Mouse (Mus musculus) kidney, postnatal 10 days (tissue): ENCODE data around the gene Dgkg.

Source experiments
- DNase-seq: peaks from one replicate; pipeline ENCODE4 v3.0.0; 2021; ENCODE audit warnings: mixed read lengths

The Dgkg gene

DNA sequence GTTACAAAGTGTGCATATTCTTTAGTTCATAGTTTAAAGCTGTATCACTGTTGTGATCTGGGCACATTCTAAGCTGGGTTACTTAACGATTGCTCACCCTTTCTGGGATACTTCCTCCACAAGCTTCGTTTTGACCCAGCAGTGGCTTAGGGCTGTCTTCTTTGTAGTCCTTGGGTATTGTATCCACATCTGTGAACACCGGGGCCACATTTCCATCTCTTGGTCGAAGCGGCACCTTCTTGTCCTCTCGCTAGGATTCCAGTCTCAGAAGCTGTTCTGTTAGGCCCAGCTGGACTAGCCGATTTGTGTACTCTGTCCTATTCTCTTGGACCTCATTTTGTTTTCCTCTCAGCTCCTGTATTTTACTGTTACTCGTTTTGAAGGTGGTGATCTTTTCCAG, 13.6 kb downstream of the Dgkg start:
- no peak for DNase-seq

DNA sequence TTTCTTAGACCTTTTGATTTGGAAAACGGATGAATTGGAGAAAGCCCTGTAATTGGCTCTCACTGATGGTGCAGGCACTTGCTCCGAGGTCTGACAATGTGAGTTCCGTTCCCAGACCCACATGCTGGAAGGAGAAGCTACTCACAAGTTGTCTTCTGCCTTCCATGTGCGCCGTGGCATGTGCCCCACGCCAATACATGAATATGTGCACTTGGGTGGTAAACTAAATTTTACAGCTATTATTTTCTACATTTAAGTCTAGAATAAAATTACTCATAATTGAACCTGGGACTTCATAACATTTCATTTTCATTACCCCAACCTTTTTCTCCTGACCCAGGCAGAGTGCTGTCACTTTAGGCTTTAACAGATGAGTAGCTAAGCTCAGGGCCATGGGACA, 14.1 kb downstream of the Dgkg start:
- DNase-seq = no peak

DNA sequence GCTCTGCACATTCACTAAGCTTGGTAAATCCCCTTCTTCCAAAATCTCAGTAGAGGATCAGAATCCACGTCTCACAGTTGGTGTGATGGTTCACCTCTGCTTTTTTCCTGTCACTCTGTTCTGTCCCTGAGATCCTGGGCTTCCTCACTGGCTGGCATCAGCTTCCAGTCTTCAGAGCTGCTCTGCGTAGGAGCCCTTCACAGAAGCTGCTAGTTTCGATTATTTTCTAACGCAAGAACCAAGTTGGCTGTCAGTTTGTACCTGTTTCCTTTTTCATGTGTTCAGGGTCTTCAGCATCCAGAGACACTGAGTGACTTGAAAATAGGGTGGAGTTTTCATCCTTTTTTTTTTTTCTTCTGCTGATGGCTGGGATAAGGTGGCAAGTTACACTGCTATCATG, 15.0 kb downstream of the Dgkg start:
- DNase-seq = no peak

DNA sequence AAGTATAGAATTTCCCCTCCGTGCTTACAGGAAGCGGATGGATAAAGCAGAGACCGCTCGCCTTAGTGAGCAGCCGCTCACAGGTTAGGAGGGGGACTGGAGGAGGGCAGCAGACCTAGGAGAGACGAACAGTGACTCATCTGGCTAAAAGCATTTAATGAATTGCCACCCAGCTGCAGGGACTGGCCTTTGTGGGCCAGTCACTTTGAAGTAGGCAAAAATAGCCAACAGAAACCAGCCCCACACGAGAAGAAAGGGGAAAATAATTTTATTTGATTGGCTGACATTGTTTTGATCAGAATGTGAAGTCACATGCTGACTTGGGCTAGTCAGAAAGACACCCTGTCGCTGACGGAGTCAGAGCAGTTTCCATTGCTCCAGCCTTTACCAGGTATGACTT, 15.4 kb downstream of the Dgkg start:
- DNase-seq = no peak

DNA sequence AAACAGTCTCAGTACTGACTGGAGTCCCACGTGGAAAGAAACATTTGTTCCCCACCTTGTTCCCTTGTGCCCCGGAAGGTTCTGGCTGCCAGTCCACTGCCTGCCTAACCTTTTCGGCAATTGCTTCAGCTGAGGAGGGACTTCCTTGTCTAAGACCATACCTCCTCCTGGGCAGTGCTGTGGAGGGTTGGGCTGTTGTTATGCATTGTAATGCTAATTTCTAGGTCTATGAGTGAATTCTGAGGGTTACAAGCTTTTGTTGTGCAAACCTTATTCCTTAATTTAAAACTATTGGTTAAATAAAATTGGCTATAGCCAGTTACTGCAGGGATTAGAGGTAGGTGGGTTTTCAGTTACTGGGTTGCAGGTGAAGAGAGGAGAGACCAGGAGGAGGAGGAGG, 19.7 kb downstream of the Dgkg start:
- no peak for DNase-seq

DNA sequence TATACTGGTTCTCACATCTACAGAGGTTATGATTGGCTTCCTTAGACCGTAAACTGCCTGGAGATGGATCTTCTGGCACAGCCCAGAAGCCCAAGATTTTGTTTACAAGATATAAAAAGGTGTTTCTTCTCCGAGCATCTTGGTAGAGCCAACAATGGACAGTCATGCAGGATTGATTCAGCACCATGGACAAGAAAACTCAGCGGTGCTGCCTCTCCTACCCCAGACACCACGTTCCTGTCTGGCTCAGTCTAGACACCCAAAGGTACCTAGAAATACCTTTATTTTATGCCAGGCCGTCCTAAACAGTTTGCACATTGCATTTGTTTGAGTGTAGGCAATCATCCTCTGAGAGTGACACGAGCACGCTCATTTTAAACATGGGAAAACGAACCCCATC, 21.3 kb downstream of the Dgkg start:
- DNase-seq = no peak

DNA sequence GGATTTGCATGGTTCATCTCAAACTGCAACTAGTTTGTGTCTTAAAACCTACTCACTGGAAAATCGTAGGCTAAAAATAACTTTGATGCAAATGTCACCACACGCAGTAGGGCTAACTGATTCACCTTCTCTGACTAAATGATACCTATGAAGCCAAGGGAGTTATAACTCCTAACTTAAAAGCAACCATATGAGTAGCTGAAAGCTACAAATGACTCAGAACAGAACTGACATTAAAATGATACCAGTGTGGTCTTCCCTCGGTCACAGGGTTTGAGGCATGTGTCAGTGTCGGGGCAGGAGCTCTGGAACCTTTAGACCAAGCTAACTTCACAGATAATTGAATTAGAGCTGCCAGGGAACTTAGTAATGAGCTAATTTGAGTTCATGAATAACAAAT, 24.0 kb downstream of the Dgkg start:
- no peak for DNase-seq

DNA sequence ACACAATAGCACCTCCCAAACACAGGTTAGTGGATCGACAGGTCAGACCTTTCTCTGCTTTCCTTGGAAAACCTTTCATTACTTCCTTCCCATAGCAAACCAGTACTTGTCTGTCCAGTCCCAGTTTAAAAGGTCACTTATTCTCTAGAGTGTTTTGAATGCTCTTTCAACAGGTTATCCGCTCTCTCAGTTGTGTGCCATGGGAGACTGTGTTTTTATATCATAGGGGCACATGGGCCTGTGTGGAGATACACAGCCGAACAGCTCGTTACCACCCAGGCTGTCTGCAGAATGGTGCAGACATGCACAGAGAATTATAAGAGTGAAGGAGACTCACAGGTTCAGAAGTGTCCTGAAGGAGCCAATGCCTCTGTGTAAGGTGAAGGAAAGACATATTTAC, 26.7 kb downstream of the Dgkg start:
- no peak for DNase-seq

DNA sequence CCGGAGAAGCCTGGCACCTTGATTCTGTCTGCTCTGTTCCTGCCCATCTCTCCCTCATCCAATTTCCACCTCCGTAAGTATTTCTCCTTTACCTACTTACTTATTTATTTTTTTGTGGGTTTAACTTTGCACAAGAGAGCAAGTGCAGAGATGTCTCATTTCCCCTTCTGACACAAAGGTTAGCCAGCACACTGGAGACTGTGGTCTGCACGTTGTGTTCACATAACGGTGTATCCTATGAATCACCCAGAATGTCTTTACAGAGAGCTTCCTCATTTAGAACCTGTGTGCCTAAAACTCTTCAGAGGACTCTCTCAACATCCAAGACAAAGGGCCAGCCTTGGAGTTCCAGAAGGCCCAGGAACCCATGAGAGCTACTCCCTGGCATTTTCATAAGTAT, 27.1 kb downstream of the Dgkg start:
- no peak for DNase-seq

DNA sequence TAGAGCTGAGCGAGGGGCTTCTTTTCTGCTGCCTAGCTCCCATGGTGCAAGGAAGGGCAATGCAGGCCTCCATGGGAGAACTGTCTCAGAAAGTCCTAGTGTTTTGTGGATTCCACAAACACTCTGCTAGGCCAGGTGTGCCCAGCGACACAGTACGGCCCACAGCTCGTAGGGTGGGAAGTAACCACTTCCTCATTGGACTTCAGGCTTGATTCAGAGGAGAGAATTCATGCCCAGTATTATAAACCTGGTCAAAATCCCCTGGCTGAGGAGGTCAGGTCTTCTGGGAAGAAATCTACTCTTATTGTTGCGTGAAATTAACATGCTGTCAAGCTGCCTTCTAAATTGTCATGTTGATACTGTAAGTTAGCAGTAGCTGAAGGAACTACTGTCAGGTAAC, 31.0 kb downstream of the Dgkg start:
- DNase-seq = no peak

DNA sequence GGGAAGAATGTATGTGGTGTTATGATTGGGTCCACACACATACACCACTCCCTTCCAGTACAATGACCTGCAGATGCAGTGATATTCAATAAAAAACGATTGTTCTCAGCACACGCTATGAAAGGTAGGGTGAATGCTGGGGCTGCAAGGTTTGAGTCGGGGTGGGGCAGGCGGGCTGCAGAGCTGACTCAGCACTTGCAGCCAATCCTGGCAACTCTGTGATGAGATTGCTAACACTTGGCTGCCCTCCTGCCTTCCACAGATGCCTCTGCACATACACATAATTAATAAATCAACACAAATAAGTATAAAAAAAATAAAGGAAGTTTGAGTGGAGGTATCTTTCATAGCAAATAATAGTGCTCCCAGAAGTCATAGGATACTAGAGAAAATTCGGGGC, 31.6 kb downstream of the Dgkg start:
- no peak for DNase-seq

DNA sequence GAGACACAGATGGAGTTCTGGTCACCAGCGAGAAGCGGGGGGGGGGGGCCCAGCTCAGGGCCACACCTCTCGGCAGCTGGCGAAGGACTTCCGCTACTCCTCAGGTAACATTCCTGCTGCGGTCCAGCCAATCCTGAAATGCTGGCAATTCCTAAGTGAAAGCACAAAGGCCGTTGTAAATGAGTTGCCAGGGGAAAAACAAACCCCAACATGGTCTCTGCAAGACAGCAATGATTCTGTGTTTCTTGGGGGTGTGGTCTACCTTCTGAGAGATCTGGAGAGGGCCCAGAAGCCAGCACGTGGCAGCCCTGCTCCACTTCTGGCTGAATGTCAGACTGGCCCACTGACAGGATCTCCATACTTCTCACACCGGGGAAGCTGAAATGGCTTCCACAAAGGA, 34.7 kb downstream of the Dgkg start:
- DNase-seq = peak; percentile 35

DNA sequence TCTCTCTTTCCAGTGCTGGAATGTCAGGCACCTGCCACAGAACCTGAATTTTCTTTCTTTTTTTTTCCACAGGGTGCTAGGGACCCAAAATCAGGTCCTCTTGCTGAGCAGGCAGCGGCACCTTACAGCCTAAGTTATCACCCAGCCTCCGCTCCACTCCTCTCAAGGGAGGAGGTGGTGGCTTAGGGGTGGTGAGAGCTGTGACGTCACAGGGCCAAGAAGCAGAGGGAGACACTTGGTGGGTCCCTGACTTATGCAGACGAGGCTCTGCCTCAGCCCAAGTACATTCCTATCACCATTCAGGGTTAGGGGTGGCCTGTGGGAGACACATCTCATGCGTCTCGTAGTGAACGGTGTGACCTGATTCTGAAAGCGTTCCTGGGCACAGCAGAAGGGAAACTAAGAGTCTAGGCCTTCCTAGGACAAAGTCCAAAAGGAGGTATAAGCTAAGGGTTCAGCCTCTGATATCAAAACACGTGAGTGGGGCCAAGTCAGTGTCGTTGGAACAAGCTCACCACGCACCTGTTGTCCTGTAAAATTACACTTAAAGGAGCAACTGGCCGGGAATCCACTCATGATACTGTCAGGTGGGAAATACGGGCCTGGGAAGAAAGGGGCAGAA, 35.6 kb downstream of the Dgkg start:
- DNase-seq = no peak

DNA sequence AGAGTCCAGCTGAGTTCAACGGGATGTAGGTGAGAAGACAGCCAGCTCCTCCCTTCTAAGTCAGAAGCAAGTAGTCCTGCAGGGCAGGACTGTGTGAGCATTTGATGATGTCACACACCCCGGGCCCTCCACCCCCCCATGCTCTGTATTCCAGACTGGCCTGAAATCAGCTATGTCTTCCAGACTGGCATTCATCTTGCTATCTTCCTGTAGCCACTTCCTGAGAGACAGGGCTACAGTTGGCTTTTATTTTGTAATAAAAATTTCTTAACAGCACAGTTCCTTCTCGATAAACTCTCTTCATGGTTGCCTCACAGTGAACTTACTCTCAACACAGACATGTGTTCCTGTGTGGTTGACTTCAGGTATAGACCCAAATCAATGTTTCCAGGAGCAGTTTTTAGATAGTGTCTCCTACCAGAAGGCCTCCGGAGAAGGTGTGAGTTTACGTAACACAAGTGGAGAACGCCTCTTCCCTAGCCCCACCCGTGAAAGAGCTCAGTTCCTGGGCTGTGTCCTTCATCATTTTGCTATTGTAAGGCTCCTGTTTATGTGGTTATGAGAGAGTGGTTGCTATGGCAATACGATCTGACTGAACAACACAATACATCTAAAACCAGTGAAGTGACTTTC, 38.5 kb downstream of the Dgkg start:
- no peak for DNase-seq

DNA sequence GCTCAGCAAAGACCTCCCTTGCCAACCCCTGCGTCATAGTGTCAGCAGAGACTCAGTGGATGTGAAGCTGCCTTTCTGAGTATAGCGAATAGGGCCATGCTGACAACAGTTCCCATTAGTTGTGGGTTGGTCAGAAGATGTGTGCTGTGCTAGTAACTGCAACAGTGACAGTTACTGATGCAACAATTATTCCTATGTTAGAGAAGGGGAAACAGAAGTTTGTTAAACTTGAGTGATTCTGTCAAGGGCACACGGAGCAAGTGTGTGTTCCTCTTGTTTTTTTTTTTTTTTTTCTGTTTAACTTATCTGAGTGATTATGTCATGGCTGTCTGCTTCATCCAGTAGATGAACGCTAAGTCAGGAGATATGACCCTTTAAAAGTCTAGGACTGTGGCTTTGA, 41.2 kb downstream of the Dgkg start:
- DNase-seq = no peak

DNA sequence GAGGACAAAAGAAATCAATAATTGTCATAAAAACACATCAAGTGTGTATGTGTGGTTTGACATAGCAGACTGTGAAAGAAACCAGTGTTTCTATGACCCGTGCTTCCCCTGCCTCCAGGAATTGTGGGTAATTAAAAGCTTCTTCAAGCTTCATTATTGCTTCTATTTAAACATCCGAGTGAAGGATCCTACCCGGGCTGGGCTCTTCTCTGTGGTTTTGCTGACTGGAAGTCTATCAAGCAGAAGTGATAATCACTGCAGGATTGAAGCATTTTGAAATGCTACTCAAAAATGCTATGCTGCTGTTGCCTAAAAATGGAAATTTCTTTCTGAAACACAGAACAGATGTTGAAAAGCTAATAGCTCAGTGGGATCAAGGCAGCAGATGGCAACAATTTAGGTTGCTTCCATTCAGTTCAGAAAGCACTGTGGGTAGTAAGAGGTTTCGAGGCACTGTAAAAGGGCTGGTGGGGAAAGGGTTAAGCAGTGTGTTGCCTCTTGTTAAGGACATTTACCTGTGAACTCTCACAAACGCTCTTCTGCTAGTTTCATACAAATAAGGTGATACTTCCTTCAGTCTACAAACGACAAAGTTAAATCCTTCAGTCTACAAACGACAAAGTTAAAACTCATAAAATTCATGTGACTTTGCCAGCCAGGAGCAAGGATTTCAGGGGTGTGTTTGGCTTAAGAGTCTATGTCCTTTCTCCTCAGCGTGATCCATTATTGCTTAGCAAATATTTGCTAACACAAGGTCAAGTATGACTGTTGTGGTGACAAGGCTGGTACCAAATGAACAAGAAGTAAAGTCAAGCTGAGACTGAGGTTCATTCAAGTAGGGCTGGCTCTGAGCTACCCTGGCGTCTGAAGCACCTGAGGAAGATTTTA, 43.6 kb downstream of the Dgkg start:
- no peak for DNase-seq

DNA sequence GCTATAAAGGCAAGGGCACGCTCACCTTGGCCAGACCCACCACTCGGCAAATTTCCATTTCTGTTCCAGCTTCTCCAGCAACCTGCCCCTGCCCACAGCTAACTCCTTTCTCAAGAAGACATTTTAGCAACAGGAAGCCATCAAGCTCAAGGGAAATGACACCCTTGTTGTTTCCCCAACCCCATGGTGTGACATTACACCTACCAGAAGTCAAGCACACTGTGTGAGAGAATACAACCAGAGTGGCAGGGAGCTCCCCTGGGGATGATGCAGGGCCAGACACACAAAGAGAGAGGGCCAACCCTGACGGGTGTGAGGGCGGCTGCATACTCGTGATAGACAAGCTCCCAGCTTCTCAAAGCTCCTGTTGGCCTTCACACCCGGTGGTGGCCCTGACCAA, 49.0 kb downstream of the Dgkg start:
- no peak for DNase-seq

DNA sequence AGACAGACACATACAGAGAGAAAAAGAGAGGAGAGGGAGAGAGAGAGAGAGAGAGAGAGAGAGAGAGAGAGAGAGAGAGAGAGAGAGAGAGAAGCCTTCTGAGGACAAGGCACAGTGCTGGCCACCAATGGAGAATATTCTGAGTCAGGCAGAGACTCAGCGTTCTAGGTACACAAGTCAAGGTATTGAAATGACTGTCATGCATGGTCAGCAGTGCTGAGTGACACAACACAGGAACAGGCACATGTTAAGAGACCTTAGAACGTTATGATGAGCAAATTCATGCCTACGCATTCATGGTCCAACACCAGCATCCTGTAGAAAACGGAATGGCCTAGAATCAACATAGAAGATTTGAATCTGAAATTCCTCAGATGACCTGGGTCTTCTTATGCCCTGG, 50.0 kb downstream of the Dgkg start:
- no peak for DNase-seq

DNA sequence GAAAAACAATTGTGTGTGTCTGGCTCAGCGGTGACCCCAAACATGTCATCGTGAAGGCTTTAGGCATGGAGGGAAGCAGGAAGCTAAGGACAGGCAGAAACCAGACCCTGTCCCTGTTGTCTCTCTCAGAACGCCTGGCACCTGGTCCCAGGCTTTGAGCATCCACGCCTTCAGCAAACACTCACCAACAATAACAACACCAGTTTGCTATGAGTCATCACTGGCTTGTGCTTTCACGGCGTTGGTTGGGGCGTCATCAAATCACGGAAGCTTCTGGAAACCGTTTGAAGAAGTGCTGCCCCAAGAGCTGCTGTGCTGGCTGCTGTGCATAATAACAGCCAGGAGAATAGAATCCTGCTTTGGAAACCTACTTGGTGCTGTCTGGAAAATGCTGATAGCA, 54.6 kb downstream of the Dgkg start:
- no peak for DNase-seq

DNA sequence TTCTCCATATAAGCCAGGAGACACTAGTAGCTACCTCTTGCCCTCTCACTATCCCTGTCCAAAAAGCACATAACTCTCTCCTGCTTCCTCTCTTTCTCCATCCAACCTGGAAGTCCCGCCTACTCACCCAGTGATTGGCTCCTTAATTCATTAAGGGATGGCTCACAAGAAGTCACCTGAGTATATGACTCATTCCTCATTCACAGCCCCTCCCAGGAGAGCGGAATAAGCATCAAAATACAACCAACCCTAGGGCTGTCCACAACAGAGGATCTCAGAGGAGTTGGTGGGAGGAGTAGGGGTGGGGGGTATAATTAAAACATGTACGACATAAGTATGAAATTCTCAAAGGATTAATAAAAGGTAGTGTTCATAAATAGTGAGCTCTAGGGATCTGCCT, 55.3 kb downstream of the Dgkg start:
- no peak for DNase-seq

DNA sequence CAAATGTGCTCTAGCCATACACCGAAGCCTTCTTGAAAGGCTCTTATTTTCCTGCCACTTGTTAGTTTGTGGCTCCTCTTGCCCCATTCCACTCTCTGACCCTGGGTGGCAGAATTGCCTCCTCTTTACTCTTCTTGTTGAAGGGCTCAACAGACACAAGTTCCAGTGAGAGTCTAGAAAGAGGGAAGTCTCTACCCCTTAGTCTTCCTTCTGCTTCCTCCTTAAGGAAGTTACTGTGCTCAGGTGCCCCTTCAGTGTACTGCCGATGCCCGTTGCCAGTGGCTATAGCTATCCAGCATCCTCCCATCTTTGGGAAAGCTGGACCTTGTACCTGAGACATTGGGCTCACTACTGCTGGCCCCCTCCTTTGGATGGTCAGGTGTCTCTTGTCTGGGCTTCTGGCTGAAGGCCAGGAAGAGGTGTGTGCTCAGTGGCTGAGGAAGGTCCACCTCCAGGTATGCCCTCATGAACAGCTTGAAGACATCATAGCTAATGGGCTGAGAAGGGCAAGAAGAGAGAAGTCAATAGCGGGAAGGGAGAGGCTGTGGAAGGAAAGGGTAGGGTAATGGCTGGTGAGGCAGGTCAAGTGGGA, 56.8 kb downstream of the Dgkg start:
- no peak for DNase-seq

DNA sequence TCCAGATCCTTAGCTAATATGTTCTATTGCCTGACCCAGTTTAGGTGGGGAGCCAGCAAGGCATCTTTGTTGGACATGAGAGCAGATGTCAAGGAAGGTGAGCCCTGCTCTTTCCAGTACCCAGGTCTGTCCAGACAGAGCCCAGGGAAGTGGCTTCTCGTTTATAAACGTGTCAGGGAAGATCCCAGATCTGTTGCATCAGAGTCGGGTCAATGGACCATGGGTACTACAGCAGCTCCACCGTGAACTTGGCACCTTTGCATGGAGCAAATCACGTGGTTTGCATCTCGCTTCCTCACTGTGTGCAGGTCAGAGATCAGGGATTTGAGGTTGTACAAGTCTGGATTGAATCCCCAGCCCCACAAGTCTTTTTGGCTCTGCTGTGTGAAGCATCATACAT, 58.3 kb downstream of the Dgkg start:
- DNase-seq = peak; percentile 22

DNA sequence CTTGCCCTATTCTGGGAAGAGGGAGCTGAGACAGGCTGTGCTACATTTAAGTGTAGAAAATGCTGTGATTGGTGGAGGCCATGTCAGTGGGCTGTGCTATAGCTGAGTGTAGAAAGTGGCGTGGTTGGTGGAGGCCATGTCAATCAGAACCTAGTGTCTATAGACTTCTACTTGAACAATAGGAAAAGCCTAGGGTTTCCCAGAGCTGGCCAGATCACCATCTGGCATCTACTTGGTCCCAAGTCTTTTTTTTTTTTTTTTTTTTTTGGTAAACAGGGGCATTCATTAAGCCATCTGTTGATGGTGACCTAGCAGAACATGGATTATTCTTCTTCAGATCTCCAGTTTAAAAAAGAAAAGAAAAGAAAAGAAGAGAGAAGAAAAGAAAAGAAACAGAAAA, 60.6 kb downstream of the Dgkg start:
- DNase-seq = no peak

DNA sequence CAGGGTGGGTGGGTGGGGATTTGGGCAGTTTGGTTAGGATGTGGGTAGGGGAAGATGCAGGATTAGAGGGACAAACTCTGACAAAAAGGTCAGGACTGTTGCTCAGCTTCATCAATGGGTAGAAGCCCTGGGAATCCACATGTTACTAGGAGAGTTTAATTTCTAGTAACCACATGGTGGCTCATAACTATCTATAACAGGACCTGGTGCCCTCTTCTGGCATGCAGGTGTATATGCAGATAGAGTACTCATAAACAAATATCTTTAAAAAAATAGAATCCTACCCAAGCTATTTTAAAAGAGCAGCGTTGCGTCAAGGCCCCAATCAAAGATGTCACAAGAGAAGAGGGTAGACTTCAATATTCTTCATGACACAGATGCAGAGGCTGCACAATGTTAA, 63.1 kb downstream of the Dgkg start:
- DNase-seq = no peak
